Mouse (Mus musculus) limb, embryonic 10.5 days (tissue): ENCODE results near the gene Cd164l2. TPM values are rescaled to one million over a fixed set of nuclear protein-coding genes. Genes with fewer than 3 reads are reported as not detected.

Experiments
- DNase-seq: peaks from one replicate; pipeline ENCODE4 v3.0.0-alpha.2; 2017; ENCODE audit warnings: low spot score
- H3K27ac ChIP-seq: fragments of 300-500 bp; sonication (generic); 2 replicates; pipeline ENCODE4 v1.5.1; 2016; ENCODE audit warnings: mild to moderate bottlenecking
- H3K27me3 ChIP-seq: fragments of 300-500 bp; sonication (generic); 2 replicates; pipeline ENCODE4 v1.6.1; 2016; ENCODE audit warnings: low read depth, mild to moderate bottlenecking; ENCODE audit not compliant: poor library complexity, severe bottlenecking
- H3K36me3 ChIP-seq: fragments of 300-500 bp; sonication (generic); 2 replicates; pipeline ENCODE4 v1.6.1; 2016; ENCODE audit warnings: mild to moderate bottlenecking, moderate library complexity
- H3K4me1 ChIP-seq: fragments of 300-500 bp; sonication (generic); 2 replicates; pipeline ENCODE4 v1.6.1; 2016
- H3K4me3 ChIP-seq: fragments of 300-500 bp; sonication (generic); 2 replicates; pipeline ENCODE4 v1.5.1; 2016; ENCODE audit warnings: mild to moderate bottlenecking, moderate library complexity
- H3K9me3 ChIP-seq: fragments of 300-500 bp; sonication (generic); replicated peaks from 2 replicates; pipeline ENCODE4 v1.6.1; 2016; ENCODE audit warnings: mild to moderate bottlenecking
- WGBS: fragments of 180-500 bp; shearing (Covaris S2); methylation state at CpG from one replicate; pipeline ENCODE4 v1.1.7; 2016; 5-methylcytosine and 5-hydroxymethylcytosine counted together
- polyA plus RNA-seq: library from polyadenylated mRNA; unstranded; fragments of >200 nt; fragmentation: Nextera tagmentation; extraction: Ambion mirVana; gene quantifications from 2 replicates; pipeline ENCODE4 v1.2.1, GENCODE M21; 2016

Gene Cd164l2
- polyA plus RNA-seq, 1 experiment from 2014 or later = 4.1 TPM

DNA sequence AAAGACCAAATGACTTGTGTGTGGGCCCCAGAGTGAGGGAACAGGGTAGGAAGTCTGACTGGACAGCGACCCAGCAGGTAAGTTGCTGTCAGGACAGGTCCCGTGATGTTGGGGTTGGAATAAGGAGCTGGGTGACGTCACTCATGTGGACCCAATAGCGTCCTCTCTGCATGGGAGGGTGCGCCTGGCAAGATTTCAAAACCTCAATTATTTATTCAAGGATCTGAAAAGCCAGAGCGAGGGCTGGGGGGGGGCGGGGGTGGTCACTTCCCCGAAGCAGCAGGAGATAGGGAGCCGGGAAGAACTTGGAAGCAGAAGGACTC, 1.3 kb downstream of the Cd164l2 start:
- no peak for DNase-seq
- 0% methylated on average over 9 of the region's 9 CpGs for WGBS
- no peaks in the 10 kb centered on the region for H3K9me3 ChIP-seq
- H3K36me3 ChIP-seq = no peaks in the 10 kb centered on the region
- peaks cover 40% of the 10 kb centered on the region for H3K4me1 ChIP-seq
- peak overlapping the region; percentile 81 for H3K4me3 ChIP-seq
- H3K27ac ChIP-seq = no peak overlapping the region
- H3K27me3 ChIP-seq = peaks cover 67% of the 10 kb centered on the region

DNA sequence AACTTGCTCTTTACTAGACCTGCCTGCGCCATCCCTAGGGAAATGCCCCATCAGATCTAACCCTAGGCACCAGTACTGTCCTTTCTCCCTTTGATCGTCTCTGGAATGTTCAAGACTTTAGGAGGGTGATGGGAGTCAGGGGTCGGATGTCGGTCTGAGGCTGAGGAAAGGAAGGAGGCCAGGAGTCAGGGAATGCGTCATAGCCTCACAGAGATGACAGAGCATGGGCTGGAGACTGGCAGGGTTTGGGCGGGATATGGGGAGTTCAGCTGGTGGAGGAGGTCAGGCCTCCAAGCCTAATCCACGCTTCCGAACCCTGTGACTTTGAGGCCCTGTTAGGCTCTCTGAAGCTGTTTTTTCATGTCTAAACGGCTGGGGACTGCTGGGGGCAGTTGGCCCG, 1.7 kb downstream of the Cd164l2 start:
- Histone ChIP-seq H3K27ac (no peak overlapping the region), H3K27me3 (peaks cover 62% of the 10 kb centered on the region)
- whole genome bisulfite sequencing = 5% methylated on average over 10 of the region's 10 CpGs

DNA sequence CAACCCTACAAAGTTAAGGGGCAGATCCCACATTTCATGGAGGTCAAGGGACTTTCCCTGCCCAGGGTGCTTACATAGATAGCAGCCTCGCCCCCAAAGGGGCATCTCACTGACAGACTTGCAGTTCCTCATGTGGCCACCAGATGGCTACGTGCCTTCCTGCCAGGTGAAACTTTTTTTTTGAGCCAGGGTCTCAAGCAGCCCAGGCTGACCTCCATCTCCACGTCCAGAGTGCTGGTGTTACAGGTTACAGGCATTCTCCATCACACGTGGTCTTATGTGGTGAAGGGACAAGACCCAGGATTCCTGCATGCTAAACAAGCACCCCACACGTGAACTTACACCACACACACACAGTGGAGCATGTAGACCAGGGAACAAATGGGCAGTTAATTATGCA, 5.7 kb downstream of the Cd164l2 start:
- Histone ChIP-seq H3K4me3 (no peak overlapping the region), H3K9me3 (no peaks in the 10 kb centered on the region), H3K27me3 (peaks cover 70% of the 10 kb centered on the region)

More for the DNA sequence above, 1.7 kb downstream of the Cd164l2 start:
- no peak for DNase-seq
- peak overlapping the region; percentile 81 for H3K4me3 ChIP-seq
- no peaks in the 10 kb centered on the region for H3K9me3 ChIP-seq
- no peaks in the 10 kb centered on the region for H3K36me3 ChIP-seq
- peaks cover 40% of the 10 kb centered on the region for H3K4me1 ChIP-seq

DNA sequence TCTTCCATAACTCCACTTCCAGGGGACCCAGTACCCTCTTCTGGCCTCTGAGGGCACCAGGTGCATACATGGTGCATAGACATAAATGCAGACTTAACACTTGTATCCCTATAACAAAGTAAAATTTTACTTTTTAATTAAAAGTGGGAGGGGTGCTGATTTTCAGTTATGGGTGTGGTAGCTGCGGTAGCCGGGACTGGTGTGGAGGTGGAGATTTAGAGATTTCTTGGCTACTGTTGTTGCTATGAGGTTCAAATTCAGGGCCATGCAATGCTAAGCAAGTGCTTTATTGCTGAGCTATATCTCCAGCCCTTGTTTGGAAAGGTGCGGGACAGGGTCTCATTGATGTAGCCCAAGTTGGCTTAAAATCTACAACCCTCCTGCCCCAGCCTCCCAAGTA, 6.8 kb downstream of the Cd164l2 start:
- Histone ChIP-seq H3K27me3 (peaks cover 69% of the 10 kb centered on the region), H3K36me3 (no peaks in the 10 kb centered on the region), H3K4me3 (no peak overlapping the region), H3K4me1 (peaks cover 38% of the 10 kb centered on the region), H3K27ac (no peak overlapping the region), H3K9me3 (no peaks in the 10 kb centered on the region)
- WGBS = 89% methylated on average over 3 of the region's 3 CpGs
- DNase-seq = no peak

More for the DNA sequence above, 5.7 kb downstream of the Cd164l2 start:
- WGBS = 2% methylated on average over 5 of the region's 5 CpGs
- DNase-seq = peak; percentile 82
- Histone ChIP-seq H3K36me3 (no peaks in the 10 kb centered on the region), H3K27ac (no peak overlapping the region), H3K4me1 (peaks cover 39% of the 10 kb centered on the region)

DNA sequence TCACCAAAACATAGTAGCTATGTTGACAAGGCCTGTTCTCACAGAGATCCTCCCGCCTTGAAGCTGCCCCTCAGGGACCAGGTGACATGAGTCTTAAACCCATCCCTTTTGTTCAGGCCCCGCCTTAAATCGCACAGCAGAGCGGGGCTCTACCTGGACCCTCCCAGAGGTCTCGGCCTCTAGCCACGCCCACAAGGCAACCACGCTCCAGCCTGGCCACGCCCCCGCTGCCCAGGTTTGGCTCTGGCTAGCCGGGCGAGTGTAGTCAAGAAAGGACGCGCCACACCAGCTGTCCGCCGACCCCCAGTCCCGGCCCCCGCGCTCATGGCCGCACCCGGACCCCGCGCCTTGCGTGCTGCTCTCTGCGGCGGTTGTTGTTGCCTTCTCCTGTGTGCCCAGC, 8.7 kb downstream of the Cd164l2 start:
- Histone ChIP-seq H3K4me3 (peak overlapping the region; percentile 51), H3K27ac (peak overlapping the region; percentile 42), H3K4me1 (peaks cover 40% of the 10 kb centered on the region), H3K9me3 (no peaks in the 10 kb centered on the region), H3K36me3 (no peaks in the 10 kb centered on the region), H3K27me3 (peaks cover 53% of the 10 kb centered on the region)
- DNase-seq = peak; percentile 72
- 1% methylated on average over 25 of the region's 25 CpGs for WGBS

DNA sequence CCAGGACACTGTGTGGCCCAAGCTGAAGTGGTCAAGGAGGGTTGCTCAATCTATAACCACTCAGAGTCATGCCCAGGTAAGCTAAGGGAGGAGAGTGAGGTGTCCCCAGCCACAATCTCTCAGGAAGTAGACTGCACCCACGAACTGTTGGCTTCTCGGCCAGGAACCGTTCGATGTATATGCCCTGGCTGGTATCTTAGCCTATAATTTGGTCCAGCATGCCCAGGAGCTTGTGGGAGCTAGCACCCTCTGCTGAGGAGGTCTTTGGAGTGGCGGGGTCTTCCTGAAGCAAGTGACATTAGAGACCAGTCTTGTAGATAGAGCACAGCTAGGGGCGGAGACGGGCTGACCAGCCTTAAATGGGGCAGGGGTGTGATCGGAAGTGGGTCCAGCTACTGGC, 9.8 kb downstream of the Cd164l2 start:
- DNase-seq = no peak
- Histone ChIP-seq H3K4me3 (no peak overlapping the region), H3K27me3 (peaks cover 52% of the 10 kb centered on the region), H3K9me3 (no peaks in the 10 kb centered on the region), H3K36me3 (no peaks in the 10 kb centered on the region), H3K4me1 (peaks cover 40% of the 10 kb centered on the region), H3K27ac (no peak overlapping the region)
- WGBS = 84% methylated on average over 8 of the region's 8 CpGs

- peak overlapping the region; percentile 64 for H3K27ac ChIP-seq
Measured at GRCm38 (mm10) chr4:133223875-133224274, 11.9 kb downstream of the Cd164l2 start.

DNA sequence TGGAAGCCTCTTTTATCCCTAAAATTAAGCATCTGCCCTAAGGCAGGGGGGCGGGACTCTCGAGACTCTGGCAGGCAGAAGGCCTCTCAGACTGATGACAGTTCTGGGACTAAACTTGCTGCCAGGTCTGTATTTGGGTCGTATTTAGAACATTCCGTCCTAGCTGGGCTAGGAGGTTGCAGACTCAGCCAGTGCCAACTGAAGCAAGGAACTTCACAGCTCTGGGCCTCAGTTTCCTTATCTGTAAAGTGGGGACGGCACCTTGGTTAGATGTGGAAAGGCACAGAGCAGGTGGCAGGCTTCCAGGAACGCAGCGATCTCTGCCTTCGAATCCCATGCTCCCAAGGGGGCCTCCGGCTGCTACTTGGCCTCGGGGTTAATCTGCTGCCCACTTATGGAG, 14.1 kb downstream of the Cd164l2 start:
- WGBS = 77% methylated on average over 10 of the region's 10 CpGs
- Histone ChIP-seq H3K27ac (no peak overlapping the region), H3K36me3 (no peaks in the 10 kb centered on the region), H3K9me3 (no peaks in the 10 kb centered on the region), H3K4me3 (no peak overlapping the region), H3K27me3 (peaks cover 29% of the 10 kb centered on the region), H3K4me1 (peaks cover 40% of the 10 kb centered on the region)
- no peak for DNase-seq

More at GRCm38 (mm10) chr4:133223875-133224274, 11.9 kb downstream of the Cd164l2 start:
- no peak overlapping the region for H3K4me3 ChIP-seq
- 57% methylated on average over 5 of the region's 5 CpGs for WGBS
- H3K9me3 ChIP-seq = no peaks in the 10 kb centered on the region
- DNase-seq = no peak
- peaks cover 51% of the 10 kb centered on the region for H3K27me3 ChIP-seq
- peaks cover 35% of the 10 kb centered on the region for H3K4me1 ChIP-seq
- H3K36me3 ChIP-seq = no peaks in the 10 kb centered on the region

GRCm38 (mm10) chr4:133227636-133228035, 15.7 kb downstream of the Cd164l2 start:
- Histone ChIP-seq H3K4me3 (no peak overlapping the region), H3K36me3 (no peaks in the 10 kb centered on the region), H3K27me3 (peaks cover 13% of the 10 kb centered on the region), H3K27ac (no peak overlapping the region), H3K9me3 (no peaks in the 10 kb centered on the region), H3K4me1 (peaks cover 32% of the 10 kb centered on the region)
- no peak for DNase-seq
- WGBS = 73% methylated on average over 8 of the region's 8 CpGs

DNA sequence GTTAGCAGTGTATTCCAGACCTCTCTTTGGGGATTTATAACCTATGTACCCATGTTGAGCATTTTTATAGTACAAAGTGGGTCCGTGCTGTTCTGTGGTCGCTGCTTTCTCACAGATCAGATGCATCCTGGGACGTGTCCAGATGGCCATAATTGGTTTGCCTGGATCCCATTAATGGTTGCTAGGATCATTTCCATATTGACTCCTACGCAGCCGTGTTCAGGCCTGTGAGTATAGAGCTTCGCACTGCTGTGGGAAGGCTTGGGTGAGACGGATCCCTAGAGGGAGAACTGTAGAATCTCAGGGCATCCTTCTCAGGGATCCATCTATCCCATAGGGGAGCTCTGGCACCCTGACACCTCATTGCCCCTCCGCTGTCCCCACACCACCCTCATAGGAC, 17.7 kb downstream of the Cd164l2 start:
- 69% methylated on average over 8 of the region's 8 CpGs for WGBS
- Histone ChIP-seq H3K9me3 (no peaks in the 10 kb centered on the region), H3K36me3 (no peaks in the 10 kb centered on the region), H3K27me3 (peaks cover 5% of the 10 kb centered on the region; the same call in 1 of the 2 replicates), H3K4me3 (no peak overlapping the region), H3K4me1 (peaks cover 16% of the 10 kb centered on the region), H3K27ac (peak overlapping the region; percentile 42; the same call in 1 of the 2 replicates)
- DNase-seq = no peak

GRCm38 (mm10) chr4:133233285-133233976, 21.5 kb downstream of the Cd164l2 start:
- Histone ChIP-seq H3K36me3 (no peaks in the 10 kb centered on the region), H3K27ac (no peak overlapping the region), H3K4me3 (no peak overlapping the region), H3K4me1 (peaks cover 12% of the 10 kb centered on the region), H3K27me3 (peaks cover 12% of the 10 kb centered on the region; the same call in 1 of the 2 replicates), H3K9me3 (no peaks in the 10 kb centered on the region)
- no peak for DNase-seq
- WGBS = 45% methylated on average over 10 of the region's 10 CpGs

DNA sequence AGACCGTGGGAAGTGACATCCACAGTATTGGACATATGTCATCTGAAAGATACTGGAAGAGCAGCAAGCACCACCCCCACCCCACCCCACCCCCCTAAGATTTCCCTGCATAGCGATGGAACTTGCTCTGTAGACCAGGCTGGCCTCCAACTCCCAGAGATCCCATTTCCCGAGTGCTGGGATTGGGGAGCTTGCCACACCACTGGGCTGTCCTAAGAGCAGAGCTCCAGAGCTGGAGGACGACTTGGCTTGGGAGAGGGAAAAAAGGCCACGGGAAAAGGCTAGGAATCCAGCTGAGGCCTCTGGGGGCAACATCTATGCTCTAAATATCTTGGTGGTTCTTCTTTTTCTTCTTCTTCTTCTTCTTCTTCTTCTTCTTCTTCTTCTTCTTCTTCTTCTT, 22.8 kb downstream of the Cd164l2 start:
- peaks cover 25% of the 10 kb centered on the region for H3K27me3 ChIP-seq
- 61% methylated on average over 5 of the region's 5 CpGs for WGBS
- no peak overlapping the region for H3K4me3 ChIP-seq
- H3K4me1 ChIP-seq = peaks cover 4% of the 10 kb centered on the region
- no peak overlapping the region for H3K27ac ChIP-seq
- H3K9me3 ChIP-seq = no peaks in the 10 kb centered on the region
- H3K36me3 ChIP-seq = no peaks in the 10 kb centered on the region
- no peak for DNase-seq

- Histone ChIP-seq H3K27ac (no peak overlapping the region), H3K36me3 (no peaks in the 10 kb centered on the region), H3K4me1 (peaks cover 5% of the 10 kb centered on the region), H3K27me3 (peaks cover 31% of the 10 kb centered on the region), H3K9me3 (no peaks in the 10 kb centered on the region), H3K4me3 (no peak overlapping the region)
- WGBS = 77% methylated on average over 5 of the region's 5 CpGs
- DNase-seq = no peak
Measured at GRCm38 (mm10) chr4:133235415-133235814, 23.5 kb downstream of the Cd164l2 start.

GRCm38 (mm10) chr4:133237911-133238310, 26.0 kb downstream of the Cd164l2 start:
- H3K4me3 ChIP-seq = no peak overlapping the region
- no peaks in the 10 kb centered on the region for H3K36me3 ChIP-seq
- no peaks in the 10 kb centered on the region for H3K9me3 ChIP-seq
- WGBS = 77% methylated on average over 4 of the region's 4 CpGs
- H3K27me3 ChIP-seq = peaks cover 48% of the 10 kb centered on the region
- DNase-seq = no peak
- H3K27ac ChIP-seq = no peak overlapping the region
- peaks cover 25% of the 10 kb centered on the region for H3K4me1 ChIP-seq
